Mouse (Mus musculus): ENCODE measurements around the gene Slc25a3. TPM values are rescaled to one million over a fixed set of nuclear protein-coding genes. Genes with fewer than 3 reads are reported as not detected.

Slc25a3 gene
- polyA plus RNA-seq, 1 experiment from 2014 or later, result 894 TPM

DNA sequence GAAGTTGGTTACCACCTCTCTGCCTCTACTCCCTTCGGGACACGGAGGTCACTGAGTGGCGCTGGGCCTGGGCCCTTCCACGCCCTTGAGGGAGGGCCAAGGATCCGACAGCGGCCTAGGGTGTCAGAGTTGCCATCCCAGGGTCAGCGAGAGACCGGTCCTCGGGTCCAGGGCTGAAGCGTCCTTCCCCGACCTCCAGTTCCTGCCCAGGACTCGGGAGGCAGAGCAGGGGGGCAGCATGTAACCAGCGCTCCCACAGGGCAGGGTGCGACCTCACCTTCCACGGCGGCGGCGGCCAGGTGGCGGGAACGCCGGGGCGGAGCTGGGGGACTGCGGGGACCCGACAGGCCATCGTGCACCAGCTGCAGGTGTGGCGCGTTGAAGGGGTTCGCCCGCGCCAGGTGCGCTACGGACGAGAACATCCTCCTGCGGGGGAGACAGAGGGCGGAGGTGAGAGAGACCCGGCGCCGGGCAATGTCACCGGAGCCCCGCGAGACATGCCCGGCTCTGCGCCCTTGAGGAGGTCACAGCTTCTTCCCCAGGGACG, 505 bp downstream of the Slc25a3 start:
- DNase-seq (ENCODE audit: low spot score), result peak; percentile 40
- TF ChIP-seq CTCF (IDR thresholded peaks at IDR 0.05; ENCODE audit: low read depth), result no peak
- Histone ChIP-seq H3K27ac (peak overlapping the region; percentile 93), H3K4me1 (replicated peaks; ENCODE audit: insufficient read depth, low read length) (0 out of 2 replicates have a peak, but pooled peaks cover 5% of the 10 kb centered on the region), H3K9ac (ENCODE audit: low read depth, low read length) (peak overlapping the region; percentile 88), H3K27me3 (ENCODE audit: insufficient read depth, low read length) (no peaks in the 10 kb centered on the region), H3K9me3 (replicated peaks; ENCODE audit: low read length) (no peaks in the 10 kb centered on the region), H3K4me2 (ENCODE audit: low read length) (peak overlapping the region; percentile 66), H3K36me3 (ENCODE audit: insufficient read depth, low read length) (peaks cover 24% of the 10 kb centered on the region), H3K4me3 (replicated peaks; ENCODE audit: low read depth, low read length) (peak overlapping the region; percentile 79)
- peak; percentile 57 for ATAC-seq (replicated peaks; ENCODE audit: low FRiP score, low read depth)
- WGBS, result under 1% methylated on average over 37 of the region's 44 CpGs

DNA sequence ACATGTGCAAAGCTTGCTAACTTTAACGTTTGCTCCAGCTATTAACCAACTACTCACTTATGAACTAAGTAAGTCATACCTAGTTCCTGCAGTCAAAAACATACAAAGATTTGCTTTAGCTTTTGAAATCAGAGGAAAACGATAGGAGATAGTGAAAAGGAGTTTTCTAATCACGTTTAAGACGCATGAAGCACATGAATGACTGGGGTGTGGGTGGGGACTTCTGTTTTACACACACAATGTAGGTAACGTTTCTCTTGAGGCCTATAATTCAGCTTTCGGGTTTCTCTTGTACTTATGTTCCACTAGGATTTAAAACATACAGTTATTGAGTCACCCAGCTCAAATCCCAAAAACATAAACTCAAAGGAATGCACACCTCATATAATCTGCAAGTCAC, 1.2 kb downstream of the Slc25a3 start:
- DNase-seq (ENCODE audit: low spot score) (no peak), ATAC-seq (replicated peaks; ENCODE audit: low FRiP score, low read depth) (no peak)
- Histone ChIP-seq H3K9me3 (replicated peaks; ENCODE audit: low read length) (no peaks in the 10 kb centered on the region), H3K36me3 (ENCODE audit: insufficient read depth, low read length) (peaks cover 30% of the 10 kb centered on the region), H3K4me3 (replicated peaks; ENCODE audit: low read depth, low read length) (peak overlapping the region; percentile 79), H3K27ac (peak overlapping the region; percentile 93; the same call in 1 of the 2 replicates), H3K4me2 (ENCODE audit: low read length) (peak overlapping the region; percentile 66), H3K4me1 (replicated peaks; ENCODE audit: insufficient read depth, low read length) (0 out of 2 replicates have a peak, but pooled peaks cover 5% of the 10 kb centered on the region), H3K9ac (ENCODE audit: low read depth, low read length) (peak overlapping the region; percentile 88), H3K27me3 (ENCODE audit: insufficient read depth, low read length) (no peaks in the 10 kb centered on the region)
- 17% methylated on average over 6 of the region's 6 CpGs for WGBS
- no peak for TF ChIP-seq CTCF (IDR thresholded peaks at IDR 0.05; ENCODE audit: low read depth)

DNA sequence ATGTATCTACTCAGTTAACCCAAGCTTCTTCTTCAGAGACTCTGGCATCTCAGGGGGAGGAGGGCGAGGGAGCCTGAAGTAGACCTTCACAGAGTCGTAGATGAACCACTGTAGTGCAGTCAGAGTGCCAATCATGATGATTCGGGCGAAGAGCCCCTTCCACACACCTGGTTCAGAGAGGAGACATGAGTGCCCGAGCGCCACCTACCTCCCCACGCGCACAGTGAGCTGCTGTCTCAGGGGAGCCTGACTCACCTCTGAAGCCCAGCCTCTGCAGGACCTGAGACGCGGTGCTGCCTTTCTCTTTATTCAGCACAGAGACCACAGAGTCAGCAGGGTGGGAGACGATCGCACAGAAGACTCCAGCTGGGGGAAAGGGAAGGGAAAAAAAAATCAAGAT, 6.9 kb downstream of the Slc25a3 start:
- H3K9me3 ChIP-seq (replicated peaks; ENCODE audit: low read length), result no peaks in the 10 kb centered on the region
- DNase-seq (ENCODE audit: low spot score) (no peak), ATAC-seq (replicated peaks; ENCODE audit: low FRiP score, low read depth) (no peak)
- peaks cover 70% of the 10 kb centered on the region for H3K36me3 ChIP-seq (ENCODE audit: insufficient read depth, low read length)
- no peak overlapping the region for H3K27ac ChIP-seq
- H3K27me3 ChIP-seq (ENCODE audit: insufficient read depth, low read length), result no peaks in the 10 kb centered on the region
- no peak overlapping the region for H3K9ac ChIP-seq (ENCODE audit: low read depth, low read length)
- 92% methylated on average over 12 of the region's 12 CpGs for WGBS
- H3K4me3 ChIP-seq (replicated peaks; ENCODE audit: low read depth, low read length), result no peak overlapping the region
- no peak for TF ChIP-seq CTCF (IDR thresholded peaks at IDR 0.05; ENCODE audit: low read depth)
- H3K4me2 ChIP-seq (ENCODE audit: low read length), result no peak overlapping the region
- no peaks in the 10 kb centered on the region for H3K4me1 ChIP-seq (replicated peaks; ENCODE audit: insufficient read depth, low read length)

DNA sequence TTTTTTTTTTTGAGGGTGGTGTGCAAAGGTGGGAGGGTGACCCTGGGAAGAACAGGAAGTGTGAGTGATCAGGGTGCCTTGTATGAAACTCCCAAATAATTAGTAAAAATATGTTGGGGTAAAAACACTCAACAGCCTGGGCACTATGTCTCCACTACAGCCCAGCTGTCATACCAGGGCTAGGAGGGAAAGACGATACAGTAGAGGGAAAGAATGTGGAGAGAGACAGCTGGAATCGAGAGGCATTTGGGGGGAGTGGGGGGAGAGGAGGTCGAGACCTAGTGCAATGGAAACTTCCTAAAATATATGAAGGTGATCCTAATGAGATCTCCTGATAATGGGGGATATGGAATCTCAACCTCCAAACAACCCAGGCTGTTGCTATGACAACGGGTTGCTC, 14.0 kb downstream of the Slc25a3 start:
- DNase-seq (ENCODE audit: low spot score) (no peak), ATAC-seq (replicated peaks; ENCODE audit: low FRiP score, low read depth) (no peak)
- no peak overlapping the region for H3K9ac ChIP-seq (ENCODE audit: low read depth, low read length)
- no peaks in the 10 kb centered on the region for H3K4me1 ChIP-seq (replicated peaks; ENCODE audit: insufficient read depth, low read length)
- H3K9me3 ChIP-seq (replicated peaks; ENCODE audit: low read length), result no peaks in the 10 kb centered on the region
- 59% methylated on average over 4 of the region's 4 CpGs for WGBS
- H3K27me3 ChIP-seq (ENCODE audit: insufficient read depth, low read length), result no peaks in the 10 kb centered on the region
- peaks cover 18% of the 10 kb centered on the region for H3K36me3 ChIP-seq (ENCODE audit: insufficient read depth, low read length)
- no peak overlapping the region for H3K4me3 ChIP-seq (replicated peaks; ENCODE audit: low read depth, low read length)
- TF ChIP-seq CTCF (IDR thresholded peaks at IDR 0.05; ENCODE audit: low read depth), result no peak
- no peak overlapping the region for H3K27ac ChIP-seq
- H3K4me2 ChIP-seq (ENCODE audit: low read length), result no peak overlapping the region

DNA sequence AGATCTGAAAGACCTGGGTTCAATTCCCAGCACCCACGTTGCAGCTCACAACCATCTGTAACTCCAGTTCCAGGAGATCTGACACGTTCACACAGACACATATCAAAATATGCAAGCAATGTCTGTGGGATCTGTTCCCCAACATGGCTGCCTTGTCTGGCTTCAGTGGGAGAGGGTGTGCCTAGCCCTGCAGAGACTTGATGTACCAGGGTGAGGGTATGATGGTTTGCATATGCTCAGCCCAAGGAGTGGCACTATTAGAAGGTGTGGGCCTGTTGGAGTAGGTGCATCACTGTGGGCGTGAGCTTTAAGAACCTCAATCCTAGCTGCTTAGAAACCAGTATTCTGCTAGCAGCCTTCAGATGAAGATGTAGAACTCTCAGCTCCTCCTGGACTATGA, 17.9 kb downstream of the Slc25a3 start:
- Histone ChIP-seq H3K4me2 (ENCODE audit: low read length) (no peak overlapping the region), H3K4me3 (replicated peaks; ENCODE audit: low read depth, low read length) (no peak overlapping the region), H3K36me3 (ENCODE audit: insufficient read depth, low read length) (peaks cover 8% of the 10 kb centered on the region; the same call in 1 of the 2 replicates), H3K9me3 (replicated peaks; ENCODE audit: low read length) (no peaks in the 10 kb centered on the region), H3K27ac (no peak overlapping the region), H3K4me1 (replicated peaks; ENCODE audit: insufficient read depth, low read length) (no peaks in the 10 kb centered on the region), H3K27me3 (ENCODE audit: insufficient read depth, low read length) (no peaks in the 10 kb centered on the region), H3K9ac (ENCODE audit: low read depth, low read length) (no peak overlapping the region)
- no peak for TF ChIP-seq CTCF (IDR thresholded peaks at IDR 0.05; ENCODE audit: low read depth)
- 86% methylated on average over 3 of the region's 3 CpGs for WGBS
- ATAC-seq (replicated peaks; ENCODE audit: low FRiP score, low read depth), result no peak
- DNase-seq (ENCODE audit: low spot score), result no peak

DNA sequence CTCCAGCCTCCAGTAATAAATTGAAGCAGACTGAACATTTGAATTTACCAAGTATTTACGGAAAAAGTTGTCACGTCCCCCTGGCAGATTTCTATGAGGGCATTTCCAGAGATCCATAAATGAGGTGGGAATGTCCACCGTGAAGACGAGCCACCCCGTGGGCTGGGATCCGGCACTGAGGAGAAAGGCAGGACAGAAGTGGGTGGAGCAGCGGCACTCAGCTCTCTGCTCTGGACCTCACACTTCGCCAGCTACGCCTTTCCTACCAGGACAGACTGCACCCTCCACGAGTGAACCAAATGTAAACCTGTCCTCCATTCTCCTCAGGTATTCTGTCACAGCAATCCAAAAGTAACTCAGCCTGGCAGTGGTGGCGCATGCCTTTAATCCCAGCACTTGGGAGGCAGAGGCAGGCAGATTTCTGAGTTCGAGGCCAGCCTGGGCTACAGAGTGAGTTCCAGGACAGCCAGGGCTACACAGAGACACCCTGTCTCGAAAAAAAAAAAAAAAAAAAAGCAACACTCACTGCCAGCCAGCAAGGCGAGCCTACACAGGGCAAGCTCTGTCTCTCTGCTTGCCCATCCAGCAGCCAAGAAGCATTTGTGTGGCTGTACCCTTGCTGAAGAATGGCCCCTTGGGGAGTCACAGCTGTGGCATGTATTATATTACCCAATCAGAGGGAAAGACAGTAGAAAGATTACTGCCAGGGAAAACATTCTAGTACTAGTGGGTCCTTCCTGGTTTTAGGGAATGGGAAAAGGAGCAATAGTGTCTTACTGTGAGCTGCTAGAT, 20.9 kb downstream of the Slc25a3 start:
- no peak for TF ChIP-seq CTCF (IDR thresholded peaks at IDR 0.05; ENCODE audit: low read depth)
- no peak for ATAC-seq (replicated peaks; ENCODE audit: low FRiP score, low read depth)
- WGBS, result 92% methylated on average over 14 of the region's 14 CpGs

More for the DNA sequence above, 20.9 kb downstream of the Slc25a3 start:
- H3K4me3 ChIP-seq (replicated peaks; ENCODE audit: low read depth, low read length), result no peak overlapping the region
- no peak overlapping the region for H3K27ac ChIP-seq
- no peaks in the 10 kb centered on the region for H3K4me1 ChIP-seq (replicated peaks; ENCODE audit: insufficient read depth, low read length)
- no peak overlapping the region for H3K4me2 ChIP-seq (ENCODE audit: low read length)
- peaks cover 8% of the 10 kb centered on the region for H3K36me3 ChIP-seq (ENCODE audit: insufficient read depth, low read length)
- DNase-seq (ENCODE audit: low spot score), result no peak
- H3K27me3 ChIP-seq (ENCODE audit: insufficient read depth, low read length), result no peaks in the 10 kb centered on the region
- no peak overlapping the region for H3K9ac ChIP-seq (ENCODE audit: low read depth, low read length)
- H3K9me3 ChIP-seq (replicated peaks; ENCODE audit: low read length), result no peaks in the 10 kb centered on the region

Measured in kidney, postnatal 0 days (tissue).